Mouse (Mus musculus): ENCODE data around the gene Vash2. TPM values are rescaled to one million over a fixed set of nuclear protein-coding genes. Genes with fewer than 3 reads are reported as not detected.

The Vash2 gene
- 0.11 TPM for polyA plus RNA-seq (2017; shearing (Covaris generic))

GRCm38 (mm10) chr1:190979100-190979563 is at the start of gene Vash2:
TSS of gene Vash2 (minus strand) at chr1:190979296.

GRCm38 (mm10) chr1:191026021-191026713 is 47.1 kb upstream of the Vash2 start, which contains the start of gene Flvcr1:
TSS of gene Flvcr1 (minus strand) at chr1:191026158.

GRCm38 (mm10) chr1:190924812-190925211 is 54.3 kb downstream of the Vash2 start, which contains the start of gene Angel2:
TSS of gene Angel2 (plus strand) at chr1:190925112.

GRCm38 (mm10) chr1:190911415-190912123 is 67.5 kb downstream of the Vash2 start, which contains the start of gene Rps6kc1:
TSS of gene Rps6kc1 (minus strand) at chr1:190911770.

Other genes with a start within 250 kb of the Vash2 start
- gene Rps6kc1, start 67.5 kb downstream of the Vash2 start, polyA plus RNA-seq (2017; shearing (Covaris generic)): 14.5 TPM
- gene Angel2, start 54.2 kb downstream of the Vash2 start, polyA plus RNA-seq (2017; shearing (Covaris generic)): 76.5 TPM
- 4.7 TPM for gene Flvcr1, start 46.9 kb upstream of the Vash2 start, polyA plus RNA-seq (2017; shearing (Covaris generic))
- gene Spata45, start 57.3 kb upstream of the Vash2 start, polyA plus RNA-seq (2017; shearing (Covaris generic)): not detected
- 12.9 TPM for gene Tatdn3, start 83.6 kb upstream of the Vash2 start, polyA plus RNA-seq (2017; shearing (Covaris generic))
- gene Nsl1, start 83.7 kb upstream of the Vash2 start, polyA plus RNA-seq (2017; shearing (Covaris generic)): 2.5 TPM
- not detected for gene Batf3, start 118.6 kb upstream of the Vash2 start, polyA plus RNA-seq (2017; shearing (Covaris generic))
- gene Fam71a, start 185.5 kb upstream of the Vash2 start, polyA plus RNA-seq (2017; shearing (Covaris generic)): not detected
- gene Atf3, start 238.7 kb upstream of the Vash2 start, polyA plus RNA-seq (2017; shearing (Covaris generic)): not detected